Mouse (Mus musculus): ENCODE measurements around the gene Gabrr2. TPM values are rescaled to one million over a fixed set of nuclear protein-coding genes. Genes with fewer than 3 reads are reported as not detected.

Gene Gabrr2
- polyA plus RNA-seq, 1 experiment from 2014 or later: 0.23 TPM

DNA sequence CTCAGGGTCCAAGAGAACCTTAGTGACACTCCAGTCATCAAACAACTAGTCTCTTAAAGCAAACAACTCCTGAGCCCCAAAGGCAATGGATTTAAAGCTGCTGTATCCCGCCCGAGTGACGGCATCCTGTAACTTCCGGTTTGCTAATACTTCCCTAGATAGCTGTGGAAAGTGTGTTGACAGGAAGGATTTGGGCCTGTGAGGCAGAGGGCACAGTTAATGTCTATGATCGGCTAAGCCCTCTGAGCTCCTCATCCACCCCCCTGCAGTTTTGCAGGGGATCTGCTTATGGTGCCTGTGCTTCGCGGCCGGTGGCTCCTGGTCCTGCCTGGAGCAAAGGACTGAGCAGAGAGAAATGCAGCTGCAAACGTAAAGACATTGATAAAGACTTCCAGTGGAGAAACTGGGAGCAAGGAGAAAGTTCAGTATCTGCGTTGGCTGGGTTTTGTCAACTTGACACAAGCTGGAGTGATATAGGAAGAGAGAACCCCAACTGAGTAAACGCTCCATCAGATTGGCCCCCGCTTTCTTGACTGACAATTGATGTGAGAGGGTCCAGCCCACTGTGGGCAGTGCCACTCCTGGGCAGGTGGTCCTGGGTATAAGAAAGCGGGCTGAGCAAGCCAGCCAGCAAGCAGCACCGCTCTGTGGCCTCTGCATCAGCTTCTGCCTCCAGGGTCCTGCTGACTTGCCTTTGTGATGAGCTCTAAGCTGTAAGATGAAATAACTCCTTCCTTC lies 3.6 kb downstream of the Gabrr2 start:
- DNase-seq (ENCODE audit: low spot score) (no peak), ATAC-seq (ENCODE audit: insufficient number of reproducible peaks, low FRiP score, low TSS enrichment, low read depth) (no peak)
- Histone ChIP-seq H3K4me2 (ENCODE audit: low read depth, severe bottlenecking) (no peak overlapping the region), H3K27ac (replicated peaks; ENCODE audit: low read depth, low read length) (no peak overlapping the region), H3K4me1 (ENCODE audit: control insufficient read depth, insufficient read depth, low read length) (no peaks in the 10 kb centered on the region), H3K4me3 (ENCODE audit: low read depth, low read length) (no peak overlapping the region), H3K36me3 (ENCODE audit: control insufficient read depth, insufficient read depth, low read length) (no peaks in the 10 kb centered on the region), H3K9me3 (ENCODE audit: control insufficient read depth, low read length) (no peaks in the 10 kb centered on the region), H3K27me3 (ENCODE audit: control insufficient read depth, insufficient read depth, low read length) (no peaks in the 10 kb centered on the region), H3K9ac (ENCODE audit: low read length) (no peak overlapping the region)
- 65% methylated on average over 14 of the region's 14 CpGs for WGBS

DNA sequence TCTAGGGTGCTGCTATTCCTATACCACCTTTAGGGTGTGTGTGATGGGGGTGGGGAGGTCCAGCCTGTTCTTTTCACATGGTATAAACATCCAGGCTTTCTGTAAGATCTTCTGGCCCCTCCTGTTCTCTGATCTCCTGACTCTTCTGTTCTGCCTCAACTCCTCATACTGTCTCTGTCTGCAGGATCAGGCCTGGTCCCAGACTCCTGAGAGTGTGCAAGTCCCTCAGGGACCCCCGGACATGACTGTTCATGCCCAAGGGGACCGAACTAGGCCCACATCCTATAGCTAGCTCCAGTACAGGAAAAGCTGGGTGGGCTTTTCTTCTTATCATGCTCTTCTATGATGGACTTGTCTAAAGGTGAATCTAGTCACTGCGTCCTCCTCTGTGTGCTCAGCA lies 4.5 kb downstream of the Gabrr2 start:
- Histone ChIP-seq H3K4me2 (ENCODE audit: low read depth, severe bottlenecking) (no peak overlapping the region), H3K4me3 (ENCODE audit: low read depth, low read length) (no peak overlapping the region), H3K9me3 (ENCODE audit: control insufficient read depth, low read length) (no peaks in the 10 kb centered on the region), H3K27me3 (ENCODE audit: control insufficient read depth, insufficient read depth, low read length) (no peaks in the 10 kb centered on the region), H3K36me3 (ENCODE audit: control insufficient read depth, insufficient read depth, low read length) (no peaks in the 10 kb centered on the region), H3K27ac (replicated peaks; ENCODE audit: low read depth, low read length) (no peak overlapping the region), H3K9ac (ENCODE audit: low read length) (no peak overlapping the region), H3K4me1 (ENCODE audit: control insufficient read depth, insufficient read depth, low read length) (no peaks in the 10 kb centered on the region)
- 93% methylated on average over 3 of the region's 3 CpGs for WGBS
- DNase-seq (ENCODE audit: low spot score) (no peak), ATAC-seq (ENCODE audit: insufficient number of reproducible peaks, low FRiP score, low TSS enrichment, low read depth) (no peak)

DNA sequence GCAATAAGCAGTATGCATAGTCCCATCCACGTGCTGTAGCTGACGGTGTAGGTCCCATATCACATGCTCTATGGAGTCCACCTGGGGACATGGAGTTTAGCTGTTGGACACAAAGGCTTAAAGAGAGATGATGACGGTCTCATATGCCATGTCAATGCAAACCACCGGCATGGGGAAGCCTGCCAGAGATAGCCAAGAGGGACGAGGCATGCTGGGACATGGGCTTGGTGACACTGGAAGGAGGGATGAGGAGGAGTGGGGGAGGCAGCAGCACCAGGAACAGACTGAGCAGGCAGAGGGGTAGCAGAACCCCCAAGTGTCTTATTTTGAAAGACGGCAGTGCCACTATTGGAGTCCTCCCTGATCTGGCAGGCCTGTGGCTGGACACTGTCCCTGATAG lies 5.0 kb downstream of the Gabrr2 start:
- DNase-seq (ENCODE audit: low spot score): no peak

DNA sequence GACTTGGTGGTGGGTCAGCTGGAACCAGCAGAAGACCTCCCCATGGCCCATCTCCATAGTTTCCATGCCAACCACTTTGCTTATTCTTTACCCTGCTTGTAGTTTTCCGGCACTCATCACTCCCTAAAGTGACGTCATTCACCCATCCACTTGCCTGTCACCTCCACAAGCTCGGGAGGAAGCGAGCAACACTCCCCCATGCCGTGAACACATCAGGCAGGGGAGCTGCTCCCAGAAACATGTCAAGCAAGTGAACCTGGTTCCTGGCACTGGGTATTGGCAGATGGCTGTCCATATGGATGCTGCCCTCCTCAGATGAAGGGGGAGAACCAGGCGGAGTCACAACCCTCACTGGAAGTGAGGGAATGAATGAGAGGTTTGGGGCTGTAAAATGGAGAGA lies 6.1 kb downstream of the Gabrr2 start:
- Histone ChIP-seq H3K4me1 (ENCODE audit: control insufficient read depth, insufficient read depth, low read length) (no peaks in the 10 kb centered on the region), H3K4me2 (ENCODE audit: low read depth, severe bottlenecking) (no peak overlapping the region)

More for the DNA sequence above, 5.0 kb downstream of the Gabrr2 start:
- no peak for ATAC-seq (ENCODE audit: insufficient number of reproducible peaks, low FRiP score, low TSS enrichment, low read depth)
- Histone ChIP-seq H3K27ac (replicated peaks; ENCODE audit: low read depth, low read length) (no peak overlapping the region), H3K4me3 (ENCODE audit: low read depth, low read length) (no peak overlapping the region), H3K4me1 (ENCODE audit: control insufficient read depth, insufficient read depth, low read length) (no peaks in the 10 kb centered on the region), H3K27me3 (ENCODE audit: control insufficient read depth, insufficient read depth, low read length) (no peaks in the 10 kb centered on the region), H3K9ac (ENCODE audit: low read length) (no peak overlapping the region), H3K36me3 (ENCODE audit: control insufficient read depth, insufficient read depth, low read length) (no peaks in the 10 kb centered on the region), H3K4me2 (ENCODE audit: low read depth, severe bottlenecking) (no peak overlapping the region), H3K9me3 (ENCODE audit: control insufficient read depth, low read length) (no peaks in the 10 kb centered on the region)
- 93% methylated on average over 6 of the region's 6 CpGs for WGBS

DNA sequence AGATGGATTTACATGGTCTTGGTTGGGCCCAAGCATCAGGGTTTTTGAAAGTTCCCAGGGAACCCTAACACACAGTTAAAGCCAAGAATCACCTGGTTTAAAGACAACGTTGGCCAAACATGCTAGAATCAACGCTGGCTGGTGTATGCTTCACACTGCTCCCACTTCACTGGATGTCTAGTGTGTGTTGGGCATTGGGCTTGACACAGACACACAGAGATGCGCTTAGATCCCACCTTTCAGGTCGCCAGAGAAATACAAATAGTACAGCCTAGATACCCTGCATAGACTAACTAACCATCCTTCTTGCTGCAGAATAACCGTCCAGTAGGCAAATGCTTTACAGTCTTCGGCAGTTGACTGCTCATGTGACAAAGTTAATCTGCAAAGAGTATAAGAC lies 7.5 kb downstream of the Gabrr2 start:
- Histone ChIP-seq H3K27ac (replicated peaks; ENCODE audit: low read depth, low read length) (no peak overlapping the region), H3K4me2 (ENCODE audit: low read depth, severe bottlenecking) (no peak overlapping the region), H3K36me3 (ENCODE audit: control insufficient read depth, insufficient read depth, low read length) (no peaks in the 10 kb centered on the region), H3K9ac (ENCODE audit: low read length) (no peak overlapping the region), H3K4me3 (ENCODE audit: low read depth, low read length) (no peak overlapping the region), H3K4me1 (ENCODE audit: control insufficient read depth, insufficient read depth, low read length) (no peaks in the 10 kb centered on the region), H3K9me3 (ENCODE audit: control insufficient read depth, low read length) (no peaks in the 10 kb centered on the region), H3K27me3 (ENCODE audit: control insufficient read depth, insufficient read depth, low read length) (no peaks in the 10 kb centered on the region)
- DNase-seq (ENCODE audit: low spot score) (no peak), ATAC-seq (ENCODE audit: insufficient number of reproducible peaks, low FRiP score, low TSS enrichment, low read depth) (no peak)
- 93% methylated on average over 6 of the region's 6 CpGs for WGBS

More for the DNA sequence above, 6.1 kb downstream of the Gabrr2 start:
- no peaks in the 10 kb centered on the region for H3K36me3 ChIP-seq (ENCODE audit: control insufficient read depth, insufficient read depth, low read length)
- no peak overlapping the region for H3K4me3 ChIP-seq (ENCODE audit: low read depth, low read length)
- no peaks in the 10 kb centered on the region for H3K9me3 ChIP-seq (ENCODE audit: control insufficient read depth, low read length)
- H3K27me3 ChIP-seq (ENCODE audit: control insufficient read depth, insufficient read depth, low read length): no peaks in the 10 kb centered on the region
- H3K9ac ChIP-seq (ENCODE audit: low read length): no peak overlapping the region
- ATAC-seq (ENCODE audit: insufficient number of reproducible peaks, low FRiP score, low TSS enrichment, low read depth) (no peak), DNase-seq (ENCODE audit: low spot score) (no peak)
- H3K27ac ChIP-seq (replicated peaks; ENCODE audit: low read depth, low read length): no peak overlapping the region
- WGBS: 73% methylated on average over 6 of the region's 6 CpGs

DNA sequence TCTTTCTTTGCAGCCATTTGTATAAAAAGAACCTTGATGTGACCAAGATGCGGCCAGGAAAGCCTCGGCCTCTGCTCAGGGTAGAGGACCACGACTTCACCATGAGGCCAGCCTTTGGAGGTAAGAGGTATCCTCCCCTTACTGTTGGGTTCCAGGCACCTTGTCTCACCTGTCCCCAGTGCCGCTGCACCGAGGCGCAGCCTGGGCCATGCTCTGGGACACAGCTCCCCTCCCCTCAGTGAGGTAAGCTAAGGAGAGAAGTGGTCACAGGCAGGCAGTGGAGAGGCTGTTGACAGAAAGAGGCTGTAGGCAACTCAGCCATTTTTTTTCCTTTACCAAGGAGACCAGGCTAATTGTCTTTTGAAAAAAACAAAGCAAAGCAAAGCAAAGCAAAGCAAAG lies 8.5 kb downstream of the Gabrr2 start:
- H3K27me3 ChIP-seq (ENCODE audit: control insufficient read depth, insufficient read depth, low read length): no peaks in the 10 kb centered on the region
- no peaks in the 10 kb centered on the region for H3K36me3 ChIP-seq (ENCODE audit: control insufficient read depth, insufficient read depth, low read length)
- WGBS: 97% methylated on average over 6 of the region's 6 CpGs
- no peaks in the 10 kb centered on the region for H3K4me1 ChIP-seq (ENCODE audit: control insufficient read depth, insufficient read depth, low read length)
- no peak overlapping the region for H3K4me2 ChIP-seq (ENCODE audit: low read depth, severe bottlenecking)
- ATAC-seq (ENCODE audit: insufficient number of reproducible peaks, low FRiP score, low TSS enrichment, low read depth) (no peak), DNase-seq (ENCODE audit: low spot score) (no peak)
- H3K9ac ChIP-seq (ENCODE audit: low read length): no peak overlapping the region
- no peak overlapping the region for H3K4me3 ChIP-seq (ENCODE audit: low read depth, low read length)
- no peaks in the 10 kb centered on the region for H3K9me3 ChIP-seq (ENCODE audit: control insufficient read depth, low read length)
- no peak overlapping the region for H3K27ac ChIP-seq (replicated peaks; ENCODE audit: low read depth, low read length)

DNA sequence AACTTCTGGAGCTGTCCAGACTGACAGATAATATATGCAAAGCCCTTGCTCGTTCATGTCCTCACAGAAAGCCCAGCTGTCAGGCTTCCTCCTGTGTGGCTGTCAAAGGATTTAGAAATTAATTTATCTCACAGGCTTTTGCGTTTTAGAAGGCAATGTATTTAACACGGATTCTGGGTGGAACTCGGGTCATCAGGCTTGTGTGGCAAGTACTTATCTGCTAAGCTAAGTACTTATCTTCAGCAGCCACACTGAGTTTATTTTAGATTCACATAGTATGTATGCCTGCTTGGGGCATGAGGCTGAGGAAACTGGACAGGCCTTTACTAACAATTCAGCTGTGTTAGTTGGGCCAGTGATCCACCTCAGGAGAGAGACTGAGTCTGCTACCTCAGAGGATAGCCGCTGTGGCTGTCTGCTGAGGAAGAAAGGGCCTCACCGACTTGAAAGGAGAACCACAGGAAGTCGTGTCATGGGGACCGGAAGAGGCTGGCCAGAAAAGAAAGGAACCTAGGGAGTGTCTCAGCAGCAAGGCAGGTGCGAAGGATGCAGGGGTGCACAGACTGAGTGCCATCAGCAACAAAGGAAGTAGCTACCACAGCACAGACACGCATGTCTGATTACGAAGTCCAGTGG lies 9.8 kb downstream of the Gabrr2 start:
- ATAC-seq (ENCODE audit: insufficient number of reproducible peaks, low FRiP score, low TSS enrichment, low read depth): no peak
- H3K4me2 ChIP-seq (ENCODE audit: low read depth, severe bottlenecking): no peak overlapping the region
- H3K4me3 ChIP-seq (ENCODE audit: low read depth, low read length): no peak overlapping the region
- H3K27ac ChIP-seq (replicated peaks; ENCODE audit: low read depth, low read length): no peak overlapping the region
- no peaks in the 10 kb centered on the region for H3K4me1 ChIP-seq (ENCODE audit: control insufficient read depth, insufficient read depth, low read length)
- no peaks in the 10 kb centered on the region for H3K9me3 ChIP-seq (ENCODE audit: control insufficient read depth, low read length)
- no peak overlapping the region for H3K9ac ChIP-seq (ENCODE audit: low read length)
- H3K36me3 ChIP-seq (ENCODE audit: control insufficient read depth, insufficient read depth, low read length): no peaks in the 10 kb centered on the region
- H3K27me3 ChIP-seq (ENCODE audit: control insufficient read depth, insufficient read depth, low read length): no peaks in the 10 kb centered on the region
- no peak for DNase-seq (ENCODE audit: low spot score)
- WGBS: 65% methylated on average over 11 of the region's 11 CpGs

DNA sequence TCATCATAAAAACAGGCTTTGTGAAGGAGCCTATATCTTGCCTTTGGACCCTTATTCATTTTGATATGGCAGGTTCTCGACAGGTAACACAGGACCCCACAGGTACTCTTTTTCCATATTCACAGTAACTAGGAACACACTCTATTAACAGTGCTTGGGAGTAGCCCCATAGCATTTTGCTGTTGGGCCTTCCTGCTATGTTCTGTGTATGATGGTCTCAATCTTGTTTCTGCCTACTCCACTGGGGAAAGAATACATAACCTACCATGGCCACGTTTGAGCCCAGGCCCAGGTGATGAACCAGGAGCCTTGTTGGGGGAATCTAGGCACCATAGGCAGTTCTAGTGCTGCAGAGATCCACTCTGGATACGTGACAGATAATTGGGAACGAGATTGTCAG lies 11.6 kb downstream of the Gabrr2 start:
- 83% methylated on average over 4 of the region's 4 CpGs for WGBS
- Histone ChIP-seq H3K4me3 (ENCODE audit: low read depth, low read length) (no peak overlapping the region), H3K9ac (ENCODE audit: low read length) (no peak overlapping the region), H3K4me2 (ENCODE audit: low read depth, severe bottlenecking) (no peak overlapping the region), H3K27ac (replicated peaks; ENCODE audit: low read depth, low read length) (no peak overlapping the region), H3K9me3 (ENCODE audit: control insufficient read depth, low read length) (no peaks in the 10 kb centered on the region), H3K27me3 (ENCODE audit: control insufficient read depth, insufficient read depth, low read length) (no peaks in the 10 kb centered on the region), H3K36me3 (ENCODE audit: control insufficient read depth, insufficient read depth, low read length) (no peaks in the 10 kb centered on the region), H3K4me1 (ENCODE audit: control insufficient read depth, insufficient read depth, low read length) (no peaks in the 10 kb centered on the region)
- no peak for ATAC-seq (ENCODE audit: insufficient number of reproducible peaks, low FRiP score, low TSS enrichment, low read depth)
- DNase-seq (ENCODE audit: low spot score): no peak
